ENCODE assay signal across 20 mouse cellular contexts in genomic region chr2:154717081-154717480, GRCm38 (mm10). TPM values are rescaled to one million over a fixed set of nuclear protein-coding genes. Genes with fewer than 3 reads are reported as not detected.
DNase-seq lines count a peak whose midpoint lies in the region; ATAC-seq and TF ChIP-seq lines count a peak whose summit lies in the region.
"Had no signal": no experiment of that assay in that cellular context is flagged by ENCODE, and none has a peak within 500 bp of the region (broad histone marks: within the 10 kb centered on the region; RNA-seq: fewer than 3 reads in every experiment).

No protein-coding gene starts in this region.

- intact Hi-C loops in heart, postnatal 36 days (cut with DNase I), result no loop called here

- no peak for TF ChIP-seq POLR2A in limb, embryonic 14.5 days (IDR thresholded peaks at IDR 0.05; ENCODE audit: borderline replicate concordance, extremely low read depth, insufficient read depth, insufficient read length)
- no peak for TF ChIP-seq POLR2A in cerebellum, adult 2 months (IDR thresholded peaks at IDR 0.05; ENCODE audit: borderline replicate concordance, insufficient read depth, low read length)

- no peaks in the 10 kb centered on the region for H3K36me3 ChIP-seq in limb, embryonic 14.5 days (ENCODE audit: control insufficient read depth, insufficient read depth, low read length)
- no peaks in the 10 kb centered on the region for H3K36me3 ChIP-seq in limb, embryonic 10.5 days
- H3K36me3 ChIP-seq: G1E; heart, embryonic 10.5 days; kidney, embryonic 15.5 days; limb, embryonic 13.5 days had no signal

- H3K4me2 ChIP-seq in limb, embryonic 14.5 days (replicated peaks; ENCODE audit: low read depth, low read length, severe bottlenecking), result no peak overlapping the region
- H3K4me2 ChIP-seq: kidney, embryonic 15.5 days; limb, embryonic 13.5 days had no signal

- peak; percentile 35; the same call in 1 of the 2 replicates for ATAC-seq in limb, embryonic 14.5 days (ENCODE audit: low FRiP score, low read depth)
- ATAC-seq: liver, postnatal 0 days had no signal

- no peak overlapping the region for H3K9ac ChIP-seq in limb, embryonic 14.5 days (ENCODE audit: low read depth, low read length, severe bottlenecking)
- H3K9ac ChIP-seq: kidney, embryonic 15.5 days; limb, embryonic 13.5 days; liver, postnatal 0 days had no signal

- H3K4me1 ChIP-seq in limb, embryonic 14.5 days (ENCODE audit: control insufficient read depth, insufficient read depth, low read length), result peaks cover 24% of the 10 kb centered on the region
- H3K4me1 ChIP-seq in limb, embryonic 10.5 days, result peaks cover 40% of the 10 kb centered on the region
- peaks cover 10% of the 10 kb centered on the region for H3K4me1 ChIP-seq in cerebellum, adult 2 months (ENCODE audit: control insufficient read depth, insufficient read depth, low read length)

- H3K9me3 ChIP-seq in limb, embryonic 14.5 days (ENCODE audit: control insufficient read depth, low read length), result no peaks in the 10 kb centered on the region
- no peaks in the 10 kb centered on the region for H3K9me3 ChIP-seq in limb, embryonic 10.5 days (replicated peaks)
- H3K9me3 ChIP-seq: G1E; heart, embryonic 10.5 days; kidney, embryonic 15.5 days; limb, embryonic 13.5 days had no signal

- no peak for TF ChIP-seq CTCF in cerebellum, adult 2 months (IDR thresholded peaks at IDR 0.05; ENCODE audit: borderline replicate concordance, insufficient read depth, low read depth, low read length)

- H3K27ac ChIP-seq in limb, embryonic 14.5 days (replicated peaks; ENCODE audit: low read depth, low read length), result no peak overlapping the region
- H3K27ac ChIP-seq in limb, embryonic 10.5 days, result no peak overlapping the region
- H3K27ac ChIP-seq in cerebellum, adult 2 months (ENCODE audit: insufficient read depth, low read length), result no peak overlapping the region
- H3K27ac ChIP-seq: heart, embryonic 10.5 days; kidney, embryonic 15.5 days; limb, embryonic 13.5 days had no signal

- H3K4me3 ChIP-seq in limb, embryonic 14.5 days (replicated peaks; ENCODE audit: low read length), result no peak overlapping the region
- H3K4me3 ChIP-seq in limb, embryonic 10.5 days, result no peak overlapping the region
- no peak overlapping the region for H3K4me3 ChIP-seq in cerebellum, adult 2 months (replicated peaks; ENCODE audit: insufficient read depth, low read depth, low read length)
- H3K4me3 ChIP-seq: heart, embryonic 10.5 days; kidney, embryonic 15.5 days; limb, embryonic 13.5 days had no signal

- no peaks in the 10 kb centered on the region for H3K27me3 ChIP-seq in limb, embryonic 14.5 days (ENCODE audit: control insufficient read depth, insufficient read depth, low read length)
- no peaks in the 10 kb centered on the region for H3K27me3 ChIP-seq in limb, embryonic 10.5 days (ENCODE audit: low read depth, poor library complexity, severe bottlenecking)
- H3K27me3 ChIP-seq in cerebellum, adult 2 months (ENCODE audit: control insufficient read depth, insufficient read depth, low read length), result no peaks in the 10 kb centered on the region
- H3K27me3 ChIP-seq: limb, embryonic 13.5 days had no signal

- DNase-seq in limb, embryonic 14.5 days (ENCODE audit: low spot score), result peak; percentile 39
- no peak for DNase-seq in limb, embryonic 10.5 days (ENCODE audit: low spot score)
- DNase-seq in cerebellum, adult 2 months, result peak; percentile 71 to 86
- DNase-seq in fibroblast of lung, adult 2 months (ENCODE audit: low read depth), result peak; percentile 60
- no peak for DNase-seq in heart, postnatal 36 days
- no peak for DNase-seq in spleen, postnatal 4 days (ENCODE audit: low spot score in 2 of 2)
- no peak for DNase-seq in spleen, adult 12 weeks (ENCODE audit: low spot score)
- DNase-seq: gastrocnemius, postnatal 14 days; liver, postnatal 0 days; right cerebral cortex, adult 18-20 months; spleen, adult 18-20 months; thymus, postnatal 25 days had no signal

RNA-seq across cellular contexts. Expression of gene Gm14214, which starts 52.7 kb away (rescaled TPM):
- not detected in 2 replicates for polyA plus RNA-seq in limb, embryonic 14.5 days (2012; rRNA removed)
- polyA plus RNA-seq in limb, embryonic 14.5 days (2014; fragmentation: Nextera tagmentation; extraction: Ambion mirVana), result not detected in 2 replicates
- polyA plus RNA-seq in limb, embryonic 10.5 days (2016; fragmentation: Nextera tagmentation; extraction: Ambion mirVana), result not detected in 2 replicates
- not detected in 2 replicates for polyA plus RNA-seq in cerebellum, adult 2 months (2012; rRNA removed)
- not detected for total RNA-seq in heart, postnatal 36 days (2021)
- total RNA-seq: adrenal gland, adult 8-10 months; G1E; gastrocnemius, postnatal 14 days; heart, postnatal 25 days; layer of hippocampus, adult 18-20 months; neutrophil, adult 5-6 weeks had no signal
- polyA plus RNA-seq: G1E; heart, embryonic 10.5 days; kidney, embryonic 15.5 days; limb, embryonic 13.5 days; liver, postnatal 0 days had no signal

Comparison
In these comparisons a context has a peak if more than half of its experiments do, and no peak if none do; other contexts are left out.
1. DNase-seq: peak in limb, embryonic 14.5 days (single experiment), cerebellum, adult 2 months (2 of 2) and fibroblast of lung, adult 2 months (single experiment); none in limb, embryonic 10.5 days (single experiment), heart, postnatal 36 days (0 of 2), spleen, postnatal 4 days (0 of 2) and spleen, adult 12 weeks (single experiment).